Mouse (Mus musculus) kidney, postnatal 4 days (tissue): ENCODE data around the gene Tmem203.
A peak's percentile ranks its signal among the peaks of the same experiment; 100 is the strongest.
"Not testable (repeated sequence)": the region's sequence is repeated elsewhere in the genome, so short reads cannot be mapped to it uniquely, and the experiment has no call there.

Experiments used
- DNase-seq, 2 experiments: peaks; one replicate each; pipeline ENCODE4 v3.0.0; 2021; ENCODE audit warnings: mixed read lengths in 2 of 2

Gene Tmem203

GRCm38 (mm10) chr2:25234551-25235220 lies 20.6 kb upstream of the Tmem203 start:
- peak in 1 of 2 experiments; percentile 46 for DNase-seq

GRCm38 (mm10) chr2:25236614-25237013 lies 18.6 kb upstream of the Tmem203 start, which contains the start of gene Rnf224:
Gene Rnf224, minus strand, starts transcription at chr2:25236787.
- peak in 1 of 2 experiments; percentile 7 for DNase-seq

GRCm38 (mm10) chr2:25237522-25237921 lies 17.7 kb upstream of the Tmem203 start:
- DNase-seq: peak in 1 of 2 experiments; percentile 35

GRCm38 (mm10) chr2:25238106-25238505 lies 17.1 kb upstream of the Tmem203 start:
- peak in 1 of 2 experiments; percentile 4 for DNase-seq

- DNase-seq: peak in 1 of 2 experiments; percentile 3
Measured at GRCm38 (mm10) chr2:25239766-25240165, 15.5 kb upstream of the Tmem203 start.

- DNase-seq: peak in 1 of 2 experiments; percentile 2
Measured at GRCm38 (mm10) chr2:25240310-25240709, 14.9 kb upstream of the Tmem203 start.

- DNase-seq: peak; percentile 84 to 89
Measured at GRCm38 (mm10) chr2:25240723-25241437, 14.4 kb upstream of the Tmem203 start.

- peak in 1 of 2 experiments; percentile 9 for DNase-seq
Measured at GRCm38 (mm10) chr2:25241438-25241775, 13.8 kb upstream of the Tmem203 start.

- DNase-seq: peak; percentile 39 to 54
Measured at GRCm38 (mm10) chr2:25242101-25242506, 13.1 kb upstream of the Tmem203 start, which contains the start of the genes Rnf208 and Cysrt1. Gene Rnf208, plus strand, starts transcription at chr2:25242255. Gene Cysrt1, minus strand, starts transcription at chr2:25242452.

GRCm38 (mm10) chr2:25243342-25243741 lies 11.9 kb upstream of the Tmem203 start:
- no peak for DNase-seq

GRCm38 (mm10) chr2:25244144-25244543 lies 11.1 kb upstream of the Tmem203 start:
- no peak for DNase-seq

GRCm38 (mm10) chr2:25246183-25247072 lies 8.8 kb upstream of the Tmem203 start, which contains the start of gene AL732309.1:
Gene AL732309.1, minus strand, starts transcription at chr2:25246863.
- DNase-seq: no peak

GRCm38 (mm10) chr2:25252331-25252730 lies 2.9 kb upstream of the Tmem203 start:
- DNase-seq: peak; percentile 40 to 50

GRCm38 (mm10) chr2:25256443-25257109 lies 1.3 kb downstream of the Tmem203 start:
- peak; percentile 72 to 79 for DNase-seq

GRCm38 (mm10) chr2:25257250-25257649 lies 2.0 kb downstream of the Tmem203 start:
- not testable (repeated sequence) for DNase-seq

GRCm38 (mm10) chr2:25258887-25259286 lies 3.6 kb downstream of the Tmem203 start:
- peak in 1 of 2 experiments; percentile 24 for DNase-seq

GRCm38 (mm10) chr2:25261870-25262269 lies 6.6 kb downstream of the Tmem203 start:
- DNase-seq: no peak

GRCm38 (mm10) chr2:25262291-25262767 lies 7.1 kb downstream of the Tmem203 start, which contains the start of gene Tprn:
Gene Tprn, plus strand, starts transcription at chr2:25262618.
- peak; percentile 95 to 97 for DNase-seq

- peak; percentile 55 to 71 for DNase-seq
Measured at GRCm38 (mm10) chr2:25262795-25263622, 7.8 kb downstream of the Tmem203 start.

- peak in 1 of 2 experiments; percentile 4 for DNase-seq
Measured at GRCm38 (mm10) chr2:25263623-25264285, 8.5 kb downstream of the Tmem203 start.
